Mouse (Mus musculus) neural tube, embryonic 14.5 days (tissue): Measurements from ENCODE around the gene Rtbdn. TPM values are rescaled to one million over a fixed set of nuclear protein-coding genes. Genes with fewer than 3 reads are reported as not detected.
"Not testable (repeated sequence)": the region's sequence is repeated elsewhere in the genome, so short reads cannot be mapped to it uniquely, and the experiment has no call there.

Experiments
- ATAC-seq: fragments of 200-750 bp; cut with Nextera tagmentation; 2 replicates; pipeline ENCODE4 v1.8.0; 2017; ENCODE audit warnings: low read depth, mild to moderate bottlenecking, moderate TSS enrichment, moderate library complexity
- H3K27ac ChIP-seq: fragments of 300-500 bp; sonication (generic); 2 replicates; pipeline ENCODE4 v1.5.1; 2014; ENCODE audit warnings: low read depth, mild to moderate bottlenecking, control low read depth, low read length, moderate library complexity, mixed read lengths
- H3K27me3 ChIP-seq: fragments of 300-500 bp; sonication (generic); 2 replicates; pipeline ENCODE4 v1.6.1; 2014; ENCODE audit warnings: low read length; ENCODE audit not compliant: control insufficient read depth, insufficient read depth
- H3K36me3 ChIP-seq: fragments of 300-500 bp; sonication (generic); 2 replicates; pipeline ENCODE4 v1.6.1; 2014; ENCODE audit warnings: low read length, mixed read lengths; ENCODE audit not compliant: control insufficient read depth, insufficient read depth
- H3K4me1 ChIP-seq: fragments of 300-500 bp; sonication (generic); 2 replicates; pipeline ENCODE4 v1.6.1; 2014; ENCODE audit warnings: low read length; ENCODE audit not compliant: control insufficient read depth, insufficient read depth
- H3K4me2 ChIP-seq: fragments of 300-500 bp; sonication (generic); 2 replicates; pipeline ENCODE4 v1.6.1; 2014; ENCODE audit warnings: mild to moderate bottlenecking, low read depth, low read length, control low read depth
- H3K4me3 ChIP-seq: fragments of 300-500 bp; sonication (generic); 2 replicates; pipeline ENCODE4 v1.5.1; 2014; ENCODE audit warnings: low read depth, low read length, control low read depth, mixed read lengths
- H3K9ac ChIP-seq: fragments of 300-500 bp; sonication (generic); replicated peaks from 2 replicates; pipeline ENCODE4 v1.6.1; 2014; ENCODE audit warnings: low read depth, mild to moderate bottlenecking, control low read depth, low read length, mixed read lengths
- H3K9me3 ChIP-seq: fragments of 300-500 bp; sonication (generic); 2 replicates; pipeline ENCODE4 v1.6.1; 2016; ENCODE audit warnings: low read length; ENCODE audit not compliant: control insufficient read depth
- WGBS: fragments of 180-500 bp; shearing (Covaris S2); extraction: QIAGEN DNeasy Blood & Tissue Kit; methylation state at CpG from one replicate; pipeline ENCODE4 v1.1.7; 2014; 5-methylcytosine and 5-hydroxymethylcytosine counted together
- polyA plus RNA-seq: library from polyadenylated mRNA; unstranded; fragments of >200 nt; fragmentation: Nextera tagmentation; extraction: Ambion mirVana; gene quantifications from 2 replicates; pipeline ENCODE4 v1.2.1, GENCODE M21; 2014

The Rtbdn gene
- polyA plus RNA-seq, 1 experiment from 2014 or later = 3.5 TPM

DNA sequence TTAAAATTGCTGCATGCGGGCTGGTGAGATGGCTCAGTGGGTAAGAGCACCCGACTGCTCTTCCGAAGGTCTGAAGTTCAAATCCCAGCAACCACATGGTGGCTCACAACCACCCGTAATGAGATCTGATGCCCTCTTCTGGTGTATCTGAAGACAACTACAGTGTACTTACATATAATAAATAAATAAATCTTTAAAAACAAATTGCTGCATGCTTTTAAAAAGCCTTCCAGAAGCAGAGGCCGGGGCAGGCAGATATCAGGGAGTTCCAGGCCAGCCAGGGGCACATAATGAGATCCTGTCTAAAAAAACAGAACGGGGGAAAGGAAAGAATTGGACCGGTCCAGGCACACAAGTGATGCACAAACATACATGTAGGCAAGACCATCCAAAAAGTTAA, 38.8 kb upstream of the Rtbdn start:
- Histone ChIP-seq H3K27me3 (peaks cover 10% of the 10 kb centered on the region), H3K36me3 (peaks cover 28% of the 10 kb centered on the region), H3K4me2 (peak overlapping the region; percentile 59), H3K4me3 (peak overlapping the region; percentile 33)
- not testable (repeated sequence) for H3K27ac ChIP-seq, H3K9me3 ChIP-seq, H3K9ac ChIP-seq, H3K4me1 ChIP-seq, ATAC-seq
- 39% methylated on average over 7 of the region's 7 CpGs for WGBS

- peaks cover 10% of the 10 kb centered on the region for H3K27me3 ChIP-seq
Measured at GRCm38 (mm10) chr8:84908421-84909161, 38.2 kb upstream of the Rtbdn start, which contains the start of gene Dnase2a. Gene Dnase2a (plus strand): TSS chr8:84908560.

DNA sequence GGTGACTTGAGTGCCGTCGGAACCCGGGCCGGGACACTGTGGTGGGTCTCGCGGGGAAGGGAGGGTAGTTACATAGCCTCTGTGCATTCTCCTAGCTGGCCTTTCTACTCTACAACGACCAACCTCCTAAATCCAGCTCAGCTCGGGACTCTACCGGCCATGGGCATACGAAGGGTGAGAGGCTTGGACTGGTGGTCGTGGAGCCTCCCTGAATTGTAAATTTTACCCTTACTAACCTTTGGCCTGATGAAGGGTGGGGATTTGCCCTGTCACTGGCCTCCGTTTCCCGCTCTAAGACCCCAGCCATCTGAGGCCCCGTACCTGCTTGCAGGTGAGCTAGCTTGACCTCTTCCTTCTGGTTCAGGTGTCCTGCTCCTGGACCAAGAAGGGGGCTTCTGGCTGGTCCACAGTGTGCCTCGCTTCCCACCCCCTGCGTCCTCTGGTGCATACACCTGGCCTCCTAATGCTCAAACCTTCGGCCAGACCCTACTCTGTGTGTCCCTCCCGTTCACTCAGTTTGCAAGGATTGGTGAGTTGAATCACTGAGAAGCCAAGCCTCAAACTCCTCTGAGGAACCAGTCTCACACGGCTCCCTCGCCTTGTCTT, 37.5 kb upstream of the Rtbdn start:
- peak overlapping the region; percentile 59 for H3K4me2 ChIP-seq
- ATAC-seq = peak; percentile 19
- H3K4me1 ChIP-seq = no peaks in the 10 kb centered on the region
- no peaks in the 10 kb centered on the region for H3K9me3 ChIP-seq
- peaks cover 15% of the 10 kb centered on the region for H3K27me3 ChIP-seq
- no peak overlapping the region for H3K27ac ChIP-seq
- peaks cover 34% of the 10 kb centered on the region for H3K36me3 ChIP-seq
- WGBS = 50% methylated on average over 20 of the region's 20 CpGs
- H3K4me3 ChIP-seq = peak overlapping the region; percentile 33
- H3K9ac ChIP-seq = no peak overlapping the region

More at GRCm38 (mm10) chr8:84908421-84909161, 38.2 kb upstream of the Rtbdn start, which contains the start of gene Dnase2a:
- peak within 1 kb of the TSS; percentile 59 for H3K4me2 ChIP-seq
- H3K4me3 ChIP-seq = peak within 1 kb of the TSS; percentile 33
- peak within 1 kb of the TSS; percentile 47; the same call in 1 of the 2 replicates for H3K9ac ChIP-seq
- no peaks in the 10 kb centered on the region for H3K9me3 ChIP-seq
- 1% methylated on average over 45 of the region's 45 CpGs for WGBS
- H3K4me1 ChIP-seq = 0 out of 2 replicates have a peak, but pooled peaks cover under 1% of the 10 kb centered on the region
- H3K27ac ChIP-seq = no peak within 1 kb of the TSS
- ATAC-seq = peak; percentile 68
- H3K36me3 ChIP-seq = peaks cover 31% of the 10 kb centered on the region

DNA sequence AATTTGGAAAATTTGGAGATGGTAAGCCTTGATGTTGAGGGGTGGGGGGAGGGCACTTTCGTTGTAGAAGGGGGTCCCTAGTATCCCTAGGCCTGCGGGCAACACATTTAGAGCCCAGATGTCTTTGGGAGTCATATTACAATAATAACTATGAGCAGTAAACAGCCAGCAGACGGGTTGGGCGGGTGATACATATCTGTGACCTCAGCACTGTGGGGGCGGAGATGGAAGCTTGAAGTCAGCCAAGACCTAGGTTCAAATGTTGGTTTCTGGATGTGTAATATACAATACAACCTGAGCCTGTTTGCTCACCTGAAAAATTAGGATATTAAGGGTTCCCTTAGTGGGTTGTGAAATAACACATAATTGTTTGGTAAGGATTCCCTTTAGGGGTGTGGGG, 36.8 kb upstream of the Rtbdn start:
- Histone ChIP-seq H3K4me3 (no peak overlapping the region), H3K36me3 (peaks cover 35% of the 10 kb centered on the region), H3K4me2 (no peak overlapping the region), H3K9ac (no peak overlapping the region), H3K27me3 (peaks cover 17% of the 10 kb centered on the region), H3K4me1 (no peaks in the 10 kb centered on the region), H3K9me3 (no peaks in the 10 kb centered on the region), H3K27ac (no peak overlapping the region)
- WGBS = 86% methylated on average over 5 of the region's 5 CpGs
- no peak for ATAC-seq

GRCm38 (mm10) chr8:84910551-84910950, 36.2 kb upstream of the Rtbdn start:
- no peaks in the 10 kb centered on the region for H3K9me3 ChIP-seq
- H3K27ac ChIP-seq = no peak overlapping the region
- no peak overlapping the region for H3K4me2 ChIP-seq
- H3K36me3 ChIP-seq = peaks cover 38% of the 10 kb centered on the region
- H3K27me3 ChIP-seq = peaks cover 23% of the 10 kb centered on the region
- H3K4me1 ChIP-seq = no peaks in the 10 kb centered on the region
- WGBS = 93% methylated on average over 6 of the region's 6 CpGs
- no peak overlapping the region for H3K4me3 ChIP-seq
- no peak overlapping the region for H3K9ac ChIP-seq
- ATAC-seq = no peak

GRCm38 (mm10) chr8:84911854-84912253, 34.9 kb upstream of the Rtbdn start:
- H3K4me1 ChIP-seq = no peaks in the 10 kb centered on the region
- no peaks in the 10 kb centered on the region for H3K9me3 ChIP-seq
- H3K9ac ChIP-seq = no peak overlapping the region
- no peak for ATAC-seq
- H3K4me2 ChIP-seq = no peak overlapping the region
- WGBS = 79% methylated on average over 9 of the region's 9 CpGs
- H3K4me3 ChIP-seq = no peak overlapping the region
- peaks cover 51% of the 10 kb centered on the region for H3K36me3 ChIP-seq
- H3K27me3 ChIP-seq = peaks cover 28% of the 10 kb centered on the region
- H3K27ac ChIP-seq = no peak overlapping the region

GRCm38 (mm10) chr8:84912391-84912790, 34.4 kb upstream of the Rtbdn start:
- H3K9me3 ChIP-seq = no peaks in the 10 kb centered on the region
- H3K4me1 ChIP-seq = no peaks in the 10 kb centered on the region
- no peak for ATAC-seq
- H3K4me2 ChIP-seq = no peak overlapping the region
- H3K9ac ChIP-seq = no peak overlapping the region
- peaks cover 56% of the 10 kb centered on the region for H3K36me3 ChIP-seq
- no peak overlapping the region for H3K27ac ChIP-seq
- H3K4me3 ChIP-seq = no peak overlapping the region
- WGBS = 22% methylated on average over 27 of the region's 27 CpGs
- H3K27me3 ChIP-seq = peaks cover 28% of the 10 kb centered on the region

GRCm38 (mm10) chr8:84912895-84913501, 33.8 kb upstream of the Rtbdn start:
- ATAC-seq = no peak
- peak overlapping the region; percentile 10; the same call in 1 of the 2 replicates for H3K4me3 ChIP-seq

DNA sequence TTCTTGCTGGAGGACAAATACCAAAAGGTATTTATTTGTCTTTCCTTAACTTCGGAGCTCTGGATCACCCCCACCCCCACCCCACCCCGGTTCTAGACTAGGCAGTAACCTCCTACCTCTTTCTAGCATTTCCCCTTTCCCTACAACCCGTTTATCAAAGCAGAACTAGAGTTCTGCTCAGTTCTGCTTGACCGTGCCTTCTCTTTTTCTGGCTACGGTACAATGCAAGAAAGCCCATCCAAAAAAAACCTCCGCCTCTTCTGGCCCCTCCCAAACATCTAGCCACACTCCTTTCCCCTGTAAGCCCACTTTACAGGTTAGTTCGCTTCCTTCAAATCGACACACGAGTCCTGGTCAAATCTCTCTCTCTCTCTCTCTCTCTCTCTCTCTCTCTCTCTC, 33.3 kb upstream of the Rtbdn start:
- no peaks in the 10 kb centered on the region for H3K4me1 ChIP-seq
- peaks cover 28% of the 10 kb centered on the region for H3K27me3 ChIP-seq
- no peak overlapping the region for H3K4me3 ChIP-seq
- no peak for ATAC-seq
- no peak overlapping the region for H3K9ac ChIP-seq
- peak overlapping the region; percentile 40 for H3K4me2 ChIP-seq
- H3K36me3 ChIP-seq = peaks cover 67% of the 10 kb centered on the region
- H3K9me3 ChIP-seq = no peaks in the 10 kb centered on the region
- 20% methylated on average over 9 of the region's 9 CpGs for WGBS
- H3K27ac ChIP-seq = no peak overlapping the region

More at GRCm38 (mm10) chr8:84912895-84913501, 33.8 kb upstream of the Rtbdn start:
- peak overlapping the region; percentile 40 for H3K4me2 ChIP-seq
- no peak overlapping the region for H3K27ac ChIP-seq
- no peaks in the 10 kb centered on the region for H3K4me1 ChIP-seq
- 4% methylated on average over 55 of the region's 55 CpGs for WGBS
- H3K27me3 ChIP-seq = peaks cover 28% of the 10 kb centered on the region
- H3K9me3 ChIP-seq = no peaks in the 10 kb centered on the region
- H3K9ac ChIP-seq = no peak overlapping the region
- H3K36me3 ChIP-seq = peaks cover 62% of the 10 kb centered on the region
